Mouse (Mus musculus) kidney, embryonic 15.5 days (tissue): ENCODE data around the gene 4930564D02Rik. TPM values are rescaled to one million over a fixed set of nuclear protein-coding genes. Genes with fewer than 3 reads are reported as not detected.

Source experiments
- ATAC-seq: fragments of 200-750 bp; cut with Nextera tagmentation; replicated peaks from 2 replicates; pipeline ENCODE4 v1.8.0; 2017; ENCODE audit warnings: moderate TSS enrichment; ENCODE audit not compliant: low FRiP score
- H3K27ac ChIP-seq: fragments of 300-500 bp; sonication (generic); 2 replicates; pipeline ENCODE4 v1.5.1; 2015; ENCODE audit warnings: mild to moderate bottlenecking, inconsistent platforms
- H3K27me3 ChIP-seq: fragments of 300-500 bp; sonication (generic); 2 replicates; pipeline ENCODE4 v1.6.1; 2015; ENCODE audit warnings: inconsistent platforms
- H3K36me3 ChIP-seq: fragments of 300-500 bp; sonication (generic); 2 replicates; pipeline ENCODE4 v1.6.1; 2015; ENCODE audit warnings: inconsistent platforms
- H3K4me1 ChIP-seq: fragments of 300-500 bp; sonication (generic); 2 replicates; pipeline ENCODE4 v1.6.1; 2015; ENCODE audit warnings: inconsistent platforms
- H3K4me2 ChIP-seq: fragments of 300-500 bp; sonication (generic); 2 replicates; pipeline ENCODE4 v1.6.1; 2015; ENCODE audit warnings: moderate library complexity, mild to moderate bottlenecking, inconsistent platforms
- H3K4me3 ChIP-seq: fragments of 300-500 bp; sonication (generic); replicated peaks from 2 replicates; pipeline ENCODE4 v1.5.1; 2015; ENCODE audit warnings: mild to moderate bottlenecking, inconsistent platforms
- H3K9ac ChIP-seq: fragments of 300-500 bp; sonication (generic); 2 replicates; pipeline ENCODE4 v1.6.1; 2015; ENCODE audit warnings: mild to moderate bottlenecking, inconsistent platforms
- H3K9me3 ChIP-seq: fragments of 300-500 bp; sonication (generic); replicated peaks from 2 replicates; pipeline ENCODE4 v1.6.1; 2016; ENCODE audit warnings: inconsistent platforms
- WGBS: fragments of 180-500 bp; shearing (Covaris S2); methylation state at CpG from one replicate; pipeline ENCODE4 v1.1.7; 2015; ENCODE audit warnings: mixed read lengths; 5-methylcytosine and 5-hydroxymethylcytosine counted together
- polyA plus RNA-seq: library from polyadenylated mRNA; unstranded; fragments of >200 nt; fragmentation: Nextera tagmentation; extraction: Ambion mirVana; gene quantifications from 2 replicates; pipeline ENCODE4 v1.2.1, GENCODE M21; 2015

The 4930564D02Rik gene
- polyA plus RNA-seq, 1 experiment from 2014 or later: not detected

DNA sequence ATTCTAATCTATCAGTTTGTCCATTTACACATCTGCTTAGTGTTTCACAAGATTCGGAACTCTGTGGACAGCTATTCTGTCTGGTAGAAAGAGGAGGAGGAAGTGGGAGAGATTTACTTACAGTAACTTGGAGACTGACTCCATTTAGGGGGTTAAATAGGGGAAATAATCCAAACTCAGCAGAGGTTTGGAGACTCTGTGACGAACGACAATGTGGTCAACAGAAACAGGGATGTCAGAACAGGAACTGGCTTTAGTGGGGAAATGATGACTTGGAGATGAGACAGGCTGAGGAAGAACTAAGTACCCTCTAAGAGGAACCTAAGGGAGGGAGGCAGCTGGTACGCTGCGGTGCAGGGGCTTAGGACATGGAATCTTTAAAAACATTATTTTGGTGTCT is 19.8 kb upstream of the 4930564D02Rik start:
- H3K36me3 ChIP-seq: 0 out of 2 replicates have a peak, but pooled peaks cover 4% of the 10 kb centered on the region
- H3K4me3 ChIP-seq: no peak overlapping the region
- peaks cover 37% of the 10 kb centered on the region for H3K4me1 ChIP-seq
- no peak overlapping the region for H3K9ac ChIP-seq
- H3K4me2 ChIP-seq: no peak overlapping the region
- no peaks in the 10 kb centered on the region for H3K27me3 ChIP-seq
- ATAC-seq: no peak
- no peak overlapping the region; the same call in 1 of the 2 replicates for H3K27ac ChIP-seq
- 72% methylated on average over 5 of the region's 5 CpGs for WGBS
- no peaks in the 10 kb centered on the region for H3K9me3 ChIP-seq

DNA sequence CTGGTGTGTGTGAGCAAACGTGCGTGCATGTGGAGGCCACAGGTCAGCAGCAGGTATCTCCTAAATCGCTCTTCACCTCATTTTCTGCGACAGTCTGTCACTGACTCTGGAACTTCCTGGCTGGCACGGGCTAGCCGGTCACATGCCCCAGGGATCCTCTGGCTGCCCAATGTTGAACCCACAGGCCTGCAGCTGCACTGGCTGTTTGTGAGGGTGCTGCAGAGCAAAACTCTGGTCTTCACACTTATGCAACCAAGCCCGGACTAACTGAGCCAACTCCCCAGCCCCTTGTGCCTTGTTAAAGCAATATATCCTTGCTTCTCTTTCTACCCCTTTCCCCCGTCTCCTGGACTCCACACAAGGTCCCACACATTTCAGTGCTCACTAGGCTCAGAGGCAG is 19.0 kb upstream of the 4930564D02Rik start:
- Histone ChIP-seq H3K4me2 (no peak overlapping the region), H3K9me3 (no peaks in the 10 kb centered on the region), H3K27me3 (no peaks in the 10 kb centered on the region), H3K4me1 (peaks cover 40% of the 10 kb centered on the region), H3K36me3 (0 out of 2 replicates have a peak, but pooled peaks cover 4% of the 10 kb centered on the region), H3K4me3 (no peak overlapping the region), H3K27ac (no peak overlapping the region), H3K9ac (no peak overlapping the region)
- ATAC-seq: no peak
- 59% methylated on average over 8 of the region's 8 CpGs for WGBS

DNA sequence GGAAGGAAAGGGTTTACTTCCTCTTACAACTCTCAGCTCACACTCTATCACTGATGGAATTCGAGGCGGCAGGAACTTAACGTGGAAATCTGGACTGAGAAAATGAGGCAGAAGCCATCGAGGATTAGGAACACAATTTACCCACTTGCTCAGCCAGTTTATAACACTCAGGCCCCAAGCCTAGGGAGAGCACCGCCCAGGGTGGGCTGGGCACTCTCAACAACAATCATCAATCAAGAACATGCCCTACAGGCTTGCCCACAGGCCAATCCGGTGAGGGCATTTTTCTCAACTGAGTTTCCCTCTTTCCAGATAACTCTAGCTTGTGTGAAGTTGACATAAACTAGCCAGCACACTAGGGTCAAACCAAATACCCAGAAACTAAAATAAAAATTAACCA is 16.8 kb upstream of the 4930564D02Rik start:
- WGBS: 73% methylated on average over 6 of the region's 6 CpGs
- H3K27me3 ChIP-seq: no peaks in the 10 kb centered on the region
- no peak overlapping the region for H3K9ac ChIP-seq
- H3K4me3 ChIP-seq: no peak overlapping the region
- no peak overlapping the region for H3K4me2 ChIP-seq
- peaks cover 51% of the 10 kb centered on the region for H3K4me1 ChIP-seq
- no peak overlapping the region for H3K27ac ChIP-seq
- ATAC-seq: no peak
- no peaks in the 10 kb centered on the region for H3K9me3 ChIP-seq
- H3K36me3 ChIP-seq: 0 out of 2 replicates have a peak, but pooled peaks cover 4% of the 10 kb centered on the region

DNA sequence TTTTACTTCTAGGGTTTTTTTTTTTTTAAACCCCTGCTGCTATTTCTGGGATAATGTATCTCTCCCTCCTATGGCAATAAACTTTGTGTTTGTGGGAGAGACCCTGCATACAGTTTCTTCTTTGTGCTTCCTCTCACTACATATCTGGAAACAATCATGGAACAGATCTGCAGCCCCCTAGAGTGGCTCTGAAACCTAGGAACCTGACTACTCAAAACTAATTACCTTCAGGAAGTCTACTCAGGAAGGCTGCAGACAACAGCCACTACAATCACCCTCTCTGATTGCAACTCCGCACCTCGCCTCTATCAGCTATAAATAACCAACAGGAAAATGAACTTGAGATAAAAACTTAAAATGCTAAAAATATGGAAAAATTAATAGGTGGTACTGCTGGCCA is 15.5 kb upstream of the 4930564D02Rik start:
- H3K4me1 ChIP-seq: peaks cover 52% of the 10 kb centered on the region
- WGBS: 48% methylated on average over 2 of the region's 2 CpGs
- peak overlapping the region; percentile 84; the same call in 1 of the 2 replicates for H3K9ac ChIP-seq
- H3K9me3 ChIP-seq: no peaks in the 10 kb centered on the region
- peak overlapping the region; percentile 85 for H3K27ac ChIP-seq
- 0 out of 2 replicates have a peak, but pooled peaks cover 4% of the 10 kb centered on the region for H3K36me3 ChIP-seq
- peak overlapping the region; percentile 78 for H3K4me2 ChIP-seq
- ATAC-seq: no peak
- H3K27me3 ChIP-seq: no peaks in the 10 kb centered on the region
- peak overlapping the region; percentile 84 for H3K4me3 ChIP-seq

DNA sequence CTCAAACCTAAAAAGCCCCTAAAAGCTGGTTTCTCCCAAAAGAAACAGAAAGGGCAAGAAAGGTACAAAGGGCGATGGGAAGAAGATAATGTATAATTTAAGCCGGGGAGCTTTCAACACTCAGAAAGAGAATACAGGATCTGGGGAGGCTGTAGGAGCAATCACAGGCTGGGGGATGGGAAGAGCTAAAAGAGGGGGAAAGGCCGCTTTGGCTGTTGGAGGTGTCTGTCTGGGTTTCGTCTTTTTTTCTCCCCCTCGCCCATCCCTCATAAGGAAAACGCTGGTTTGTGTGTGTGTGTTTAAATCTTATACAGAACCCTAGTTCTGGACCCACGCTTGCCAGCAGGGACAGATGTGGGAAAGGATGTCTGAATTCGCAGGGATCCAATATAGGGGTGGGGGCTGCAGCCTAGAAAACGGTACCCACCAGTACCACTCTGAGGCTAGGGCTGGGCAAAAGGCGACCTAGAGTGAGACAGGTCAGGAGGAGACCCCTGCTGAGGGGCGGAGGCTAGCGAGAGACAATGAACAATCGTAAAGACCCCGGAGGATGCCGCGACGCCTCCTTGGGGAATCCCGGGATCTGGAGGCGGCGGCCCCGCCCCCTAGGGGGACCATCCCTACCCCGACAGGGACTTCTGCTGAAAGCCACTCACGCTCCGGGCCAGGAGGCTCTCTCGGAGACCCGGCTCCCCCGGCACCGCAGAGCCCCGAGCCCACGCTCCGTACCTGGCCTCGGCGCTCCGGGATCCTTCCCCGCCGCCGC is 14.3 kb upstream of the 4930564D02Rik start:
- H3K27me3 ChIP-seq: no peaks in the 10 kb centered on the region
- H3K4me2 ChIP-seq: peak overlapping the region; percentile 78
- H3K9me3 ChIP-seq: no peaks in the 10 kb centered on the region
- under 1% methylated on average over 37 of the region's 37 CpGs for WGBS
- H3K36me3 ChIP-seq: no peaks in the 10 kb centered on the region
- peak overlapping the region; percentile 84 for H3K4me3 ChIP-seq
- H3K9ac ChIP-seq: peak overlapping the region; percentile 84
- peaks cover 50% of the 10 kb centered on the region for H3K4me1 ChIP-seq
- peak; percentile 70 for ATAC-seq
- H3K27ac ChIP-seq: peak overlapping the region; percentile 85

DNA sequence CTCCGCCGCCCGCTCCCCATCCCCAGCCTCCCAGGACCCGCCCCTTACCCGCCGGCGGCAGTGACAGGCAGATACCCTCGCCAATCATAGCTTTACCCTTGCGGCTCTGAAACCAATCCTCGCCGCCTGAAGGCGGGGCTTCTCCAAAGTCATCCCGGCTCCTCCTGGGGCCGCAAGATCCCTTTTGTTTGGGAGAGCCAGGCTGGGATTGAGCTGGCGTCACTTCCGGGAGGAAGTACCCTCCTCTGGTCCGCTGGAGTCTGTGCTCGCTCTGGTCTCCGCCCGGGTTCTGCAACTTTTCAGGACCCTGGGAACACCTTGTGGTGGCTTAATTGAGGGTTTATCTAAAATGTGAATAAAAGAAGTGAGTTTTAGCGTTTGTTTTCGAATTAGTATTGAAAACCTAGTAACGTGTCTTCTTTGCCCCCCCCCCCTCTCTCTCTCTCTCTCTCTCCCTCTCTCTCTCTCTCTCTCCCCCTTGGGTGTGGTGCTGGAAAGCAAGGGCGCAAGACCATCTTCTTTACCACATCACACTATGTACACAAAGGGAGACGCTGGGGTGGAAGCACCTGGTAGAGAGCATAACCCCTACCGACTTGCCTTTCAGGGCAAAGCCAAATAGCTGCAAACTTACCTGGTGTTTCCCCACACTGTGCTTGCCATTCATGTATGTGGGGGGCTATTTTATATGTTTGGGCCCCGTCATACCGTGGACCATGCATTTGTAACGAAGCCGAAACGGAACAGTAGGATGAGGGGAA is 13.5 kb upstream of the 4930564D02Rik start, which contains the start of gene Cttnbp2nl:
Gene Cttnbp2nl (minus strand): TSS at position 210 of the 761 bp plus-strand sequence.
- Histone ChIP-seq H3K4me1 (peaks cover 45% of the 10 kb centered on the region), H3K4me3 (peak within 1 kb of the TSS; percentile 84), H3K27ac (peak within 1 kb of the TSS; percentile 85), H3K9me3 (no peaks in the 10 kb centered on the region), H3K36me3 (no peaks in the 10 kb centered on the region), H3K27me3 (no peaks in the 10 kb centered on the region), H3K4me2 (peak within 1 kb of the TSS; percentile 78), H3K9ac (peak within 1 kb of the TSS; percentile 84)
- ATAC-seq: peak; percentile 99
- 1% methylated on average over 31 of the region's 31 CpGs for WGBS

DNA sequence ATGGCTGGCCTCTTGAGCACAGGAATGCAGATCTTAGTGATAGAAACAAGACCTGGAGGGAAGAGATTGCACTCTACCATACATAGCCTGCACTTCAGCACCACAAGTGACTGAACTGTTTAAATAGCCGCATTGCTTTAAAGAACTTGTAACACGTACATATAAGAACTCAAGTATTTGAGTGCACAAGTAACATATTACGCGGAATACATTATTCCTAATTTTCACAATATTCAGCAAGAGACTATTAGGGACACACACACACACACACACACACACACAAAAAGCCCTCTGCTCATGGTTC is 13.0 kb upstream of the 4930564D02Rik start:
- Histone ChIP-seq H3K4me2 (peak overlapping the region; percentile 73), H3K27me3 (no peaks in the 10 kb centered on the region), H3K4me1 (peaks cover 46% of the 10 kb centered on the region), H3K9ac (peak overlapping the region; percentile 44), H3K4me3 (peak overlapping the region; percentile 84), H3K36me3 (no peaks in the 10 kb centered on the region), H3K9me3 (no peaks in the 10 kb centered on the region), H3K27ac (peak overlapping the region; percentile 82)
- ATAC-seq: no peak
- 72% methylated on average over 4 of the region's 4 CpGs for WGBS

DNA sequence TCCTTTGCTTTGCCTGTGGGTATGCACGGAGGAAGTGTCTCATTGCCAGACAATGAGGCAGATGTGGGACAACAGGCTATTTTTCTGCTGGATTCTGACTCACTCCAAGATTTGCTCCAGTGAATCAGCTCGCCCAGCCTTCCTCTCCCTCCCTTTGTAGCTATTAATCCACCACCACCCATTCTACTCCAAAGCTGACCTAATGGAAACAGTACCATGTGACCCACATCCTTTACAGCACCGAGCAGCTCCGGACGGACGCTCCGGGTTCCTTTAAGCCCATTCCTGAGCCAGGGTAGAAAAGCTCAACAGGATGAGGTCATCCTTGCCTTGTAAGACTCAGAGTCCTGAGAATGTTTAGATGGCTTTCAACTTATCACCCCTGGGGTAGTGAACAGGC is 11.7 kb upstream of the 4930564D02Rik start:
- H3K9me3 ChIP-seq: no peaks in the 10 kb centered on the region
- no peaks in the 10 kb centered on the region for H3K36me3 ChIP-seq
- 38% methylated on average over 7 of the region's 7 CpGs for WGBS
- H3K9ac ChIP-seq: no peak overlapping the region
- peak overlapping the region; percentile 25 for H3K4me2 ChIP-seq
- H3K4me1 ChIP-seq: peaks cover 44% of the 10 kb centered on the region
- H3K27me3 ChIP-seq: peaks cover 7% of the 10 kb centered on the region
- H3K27ac ChIP-seq: peak overlapping the region; percentile 82
- no peak overlapping the region for H3K4me3 ChIP-seq
- no peak for ATAC-seq

DNA sequence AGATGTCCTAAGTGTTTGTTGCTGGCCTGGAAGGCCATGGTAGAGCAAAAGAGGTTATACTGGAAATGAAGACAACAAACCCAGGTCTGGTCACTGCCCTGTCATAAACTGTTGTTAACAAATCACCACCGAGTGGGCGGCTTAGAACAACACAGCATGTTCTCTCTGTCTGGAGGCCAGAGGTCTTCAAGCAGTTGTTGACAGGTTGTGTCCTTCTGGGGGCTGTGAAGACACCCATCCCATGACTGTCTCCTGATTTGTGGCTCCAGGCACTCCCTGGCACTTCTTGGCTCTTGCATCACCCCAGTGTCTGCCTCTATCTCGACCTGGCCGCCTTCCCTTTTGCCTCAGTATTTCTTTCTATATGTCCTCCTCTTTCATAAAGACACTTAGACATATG is 11.0 kb upstream of the 4930564D02Rik start:
- Histone ChIP-seq H3K27me3 (peaks cover 14% of the 10 kb centered on the region), H3K36me3 (no peaks in the 10 kb centered on the region), H3K4me3 (no peak overlapping the region), H3K4me1 (peaks cover 42% of the 10 kb centered on the region), H3K9ac (no peak overlapping the region), H3K4me2 (no peak overlapping the region), H3K9me3 (no peaks in the 10 kb centered on the region), H3K27ac (peak overlapping the region; percentile 82)
- 46% methylated on average over 4 of the region's 4 CpGs for WGBS
- ATAC-seq: no peak

DNA sequence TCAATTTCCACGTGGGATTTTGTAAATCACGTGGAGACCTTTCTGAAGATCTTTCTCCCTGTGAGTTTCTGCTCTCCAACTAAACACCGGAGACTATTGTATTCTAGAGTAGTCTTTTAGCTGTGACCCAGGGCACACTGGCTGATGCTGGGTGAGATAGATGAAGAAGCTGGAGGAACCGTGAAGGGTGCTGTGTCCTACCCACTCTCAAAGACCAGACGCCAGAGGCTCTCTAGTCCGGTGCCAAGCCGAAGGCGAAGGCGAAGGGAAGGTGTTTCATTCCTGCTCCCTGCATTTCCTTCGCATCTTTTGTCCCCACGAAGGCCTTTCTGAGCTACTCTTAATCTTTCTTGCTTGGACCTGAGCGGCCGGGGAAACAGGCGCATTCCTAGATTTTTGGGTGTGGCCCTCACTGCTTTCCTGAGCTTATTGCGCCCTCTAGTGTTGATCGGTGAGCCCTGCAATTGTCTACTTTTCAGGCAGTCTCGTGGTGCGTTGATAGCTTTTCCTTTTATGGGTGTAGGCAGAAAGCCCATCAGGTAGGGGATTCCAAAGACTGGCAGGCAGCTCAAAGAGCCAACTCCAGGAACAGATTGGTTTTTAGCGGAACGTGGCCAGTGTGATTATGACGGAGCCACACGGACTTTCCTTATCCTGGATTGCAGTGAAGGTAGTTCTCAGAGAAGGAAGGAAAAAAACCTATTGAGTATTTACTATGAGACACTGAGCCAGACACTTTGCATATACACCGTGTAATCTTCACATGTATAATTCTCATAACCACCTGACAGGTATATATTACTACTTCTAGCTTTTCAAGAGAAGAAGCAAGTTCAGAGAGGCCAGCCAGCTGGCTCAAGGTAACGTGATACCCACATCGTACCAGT is 7.8 kb upstream of the 4930564D02Rik start:
- Histone ChIP-seq H3K4me1 (peaks cover 24% of the 10 kb centered on the region), H3K27ac (no peak overlapping the region), H3K9me3 (no peaks in the 10 kb centered on the region), H3K9ac (0 out of 2 replicates have a peak overlapping the region, but pooled peaks have one; percentile 31), H3K4me2 (peak overlapping the region; percentile 61), H3K27me3 (peaks cover 22% of the 10 kb centered on the region), H3K4me3 (peak overlapping the region; percentile 35), H3K36me3 (no peaks in the 10 kb centered on the region)
- no peak; the same call in 1 of the 2 replicates for ATAC-seq
- 12% methylated on average over 25 of the region's 25 CpGs for WGBS

DNA sequence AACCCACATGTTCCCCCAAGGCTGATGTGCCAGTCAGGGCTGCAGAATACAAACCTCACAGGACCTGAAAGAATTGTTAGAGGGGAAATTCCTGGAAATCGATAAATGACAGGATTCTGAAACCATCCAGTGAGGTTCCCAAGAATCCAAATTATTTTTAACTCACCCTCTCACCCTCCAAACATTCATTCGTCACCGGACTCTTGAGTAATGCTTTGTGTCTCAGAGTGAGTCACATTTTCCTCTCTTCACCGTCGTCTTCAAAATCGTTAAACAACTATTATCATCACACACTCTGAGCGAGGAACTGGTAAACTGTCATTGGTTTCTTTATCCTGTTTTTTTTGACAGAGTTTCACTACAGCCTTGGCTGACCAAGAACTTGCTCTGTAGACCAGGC is 6.7 kb upstream of the 4930564D02Rik start:
- Histone ChIP-seq H3K4me2 (no peak overlapping the region), H3K4me1 (peaks cover 15% of the 10 kb centered on the region), H3K4me3 (no peak overlapping the region), H3K27me3 (peaks cover 22% of the 10 kb centered on the region), H3K9ac (no peak overlapping the region), H3K36me3 (no peaks in the 10 kb centered on the region), H3K27ac (no peak overlapping the region), H3K9me3 (no peaks in the 10 kb centered on the region)
- no peak for ATAC-seq
- WGBS: 72% methylated on average over 7 of the region's 7 CpGs
